Mouse (Mus musculus) C2C12 (cell line): ENCODE measurements at regions not wholly inside any gene's neighbourhood (a gene's known extent, or its start where the extent isn't known, plus 50 kb on each side); places are given as distances from the start of the nearest gene placed in this dataset.
A peak's percentile ranks its signal among the peaks of the same experiment; 100 is the strongest.

ENCODE experiments used
- CEBPB ChIP-seq: IDR thresholded peaks from one replicate; pipeline ENCODE4 v1.6.1; 2011; ENCODE audit warnings: low read depth, mild to moderate bottlenecking, control low read depth, moderate library complexity
- CTCF ChIP-seq: IDR thresholded peaks from one replicate; pipeline ENCODE4 v1.5.1; 2011; ENCODE audit not compliant: control insufficient read depth, insufficient read depth, insufficient read length
- MAX ChIP-seq: IDR thresholded peaks from one replicate; pipeline ENCODE4 v1.6.1; 2011; ENCODE audit warnings: mild to moderate bottlenecking, control low read depth
- MYOD1 ChIP-seq: IDR thresholded peaks from one replicate; pipeline ENCODE4 v1.6.1; 2011; ENCODE audit warnings: low read depth; ENCODE audit not compliant: control insufficient read depth, insufficient read length

- no peak for TF ChIP-seq CTCF
- TF ChIP-seq CEBPB, result peak; percentile 41
- peak; percentile 76 for TF ChIP-seq MAX
- peak; percentile 78 for TF ChIP-seq MYOD1
Observed at GRCm38 (mm10) chr8:128164976-128165375, 193.4 kb upstream of the Nrp1 start.
